Mouse (Mus musculus) embryo, embryonic 10.5 days (tissue): Measurements from ENCODE around the gene Chmp6.

Experiments used
- DNase-seq: peaks from one replicate; pipeline ENCODE4 v3.0.0-alpha.2; 2015; ENCODE audit warnings: low spot score

Chmp6 gene

GRCm38 (mm10) chr11:119959714-119960113 lies 46.5 kb downstream of the Chmp6 start:
- DNase-seq: no peak

- no peak for DNase-seq
These were observed 47.4 kb downstream of the Chmp6 start for GRCm38 (mm10) chr11:119960671-119961070.

- no peak for DNase-seq
These were observed 48.3 kb downstream of the Chmp6 start for GRCm38 (mm10) chr11:119961511-119961910.

- no peak for DNase-seq
These were observed 51.8 kb downstream of the Chmp6 start for GRCm38 (mm10) chr11:119965053-119965452.

- DNase-seq: no peak
These were observed 53.1 kb downstream of the Chmp6 start for GRCm38 (mm10) chr11:119966294-119966693.

GRCm38 (mm10) chr11:119967401-119967800 lies 54.2 kb downstream of the Chmp6 start:
- no peak for DNase-seq

GRCm38 (mm10) chr11:119967892-119968291 lies 54.7 kb downstream of the Chmp6 start:
- no peak for DNase-seq
